Comparison of ENCODE assay signal across 28 mouse cellular contexts in genomic region chr13:40847898-40848297, GRCm38 (mm10). TPM values are rescaled to one million over a fixed set of nuclear protein-coding genes. Genes with fewer than 3 reads are reported as not detected.
DNase-seq lines count a peak whose midpoint lies in the region; ATAC-seq lines count a peak whose summit lies in the region.
"Had no signal": no experiment of that assay in that cellular context is flagged by ENCODE, and none has a peak within 500 bp of the region (broad histone marks: within the 10 kb centered on the region; RNA-seq: fewer than 3 reads in every experiment).

No protein-coding gene starts in this region.

- no peak overlapping the region for H3K9ac ChIP-seq in liver, embryonic 16.5 days (ENCODE audit: low read depth, low read length)
- no peak overlapping the region for H3K9ac ChIP-seq in liver, embryonic 11.5 days (ENCODE audit: low read depth, low read length)
- H3K9ac ChIP-seq: forebrain, embryonic 13.5 days; hindbrain, embryonic 15.5 days; kidney, embryonic 15.5 days; liver, embryonic 13.5 days; lung, embryonic 14.5 days; neural tube, embryonic 12.5 days had no signal

- intact Hi-C loops in left cerebral cortex, postnatal 25 days (cut with DNase I) = no loop called here

- no peak overlapping the region for H3K4me3 ChIP-seq in liver, embryonic 16.5 days (ENCODE audit: low read depth, low read length)
- H3K4me3 ChIP-seq in liver, embryonic 11.5 days (ENCODE audit: low read depth, low read length) = no peak overlapping the region
- H3K4me3 ChIP-seq: forebrain, embryonic 13.5 days; gastrocnemius, adult 2 months; heart, embryonic 10.5 days; hindbrain, embryonic 15.5 days; kidney, embryonic 15.5 days; liver, embryonic 13.5 days; myocyte; neural tube, embryonic 12.5 days had no signal

- H3K27me3 ChIP-seq in liver, embryonic 16.5 days (ENCODE audit: control insufficient read depth, insufficient read depth, low read depth, low read length) = no peaks in the 10 kb centered on the region
- no peaks in the 10 kb centered on the region for H3K27me3 ChIP-seq in liver, embryonic 11.5 days (replicated peaks; ENCODE audit: control insufficient read depth, insufficient read depth, low read length)
- H3K27me3 ChIP-seq: hindbrain, embryonic 15.5 days; kidney, embryonic 15.5 days; liver, embryonic 13.5 days; neural tube, embryonic 12.5 days; Patski had no signal

- no peaks in the 10 kb centered on the region for H3K9me3 ChIP-seq in liver, embryonic 16.5 days (replicated peaks; ENCODE audit: control insufficient read depth, low read length)
- H3K9me3 ChIP-seq in liver, embryonic 11.5 days (ENCODE audit: control insufficient read depth, low read length) = no peaks in the 10 kb centered on the region
- H3K9me3 ChIP-seq: forebrain, embryonic 13.5 days; heart, embryonic 10.5 days; hindbrain, embryonic 15.5 days; kidney, embryonic 15.5 days; liver, embryonic 13.5 days; neural tube, embryonic 12.5 days had no signal

- no peak overlapping the region for H3K4me2 ChIP-seq in liver, embryonic 16.5 days (ENCODE audit: low read depth, low read length)
- no peak overlapping the region for H3K4me2 ChIP-seq in liver, embryonic 11.5 days
- H3K4me2 ChIP-seq: forebrain, embryonic 13.5 days; hindbrain, embryonic 15.5 days; kidney, embryonic 15.5 days; liver, embryonic 13.5 days; lung, embryonic 14.5 days; midbrain, embryonic 11.5 days; neural tube, embryonic 12.5 days had no signal

- DNase-seq in frontal cortex, adult 2 months (ENCODE audit: extremely low spot score in 1 of 2, low spot score in 1 of 2) = no peak
- DNase-seq in liver, embryonic 11.5 days (ENCODE audit: low spot score) = no peak
- DNase-seq in left cerebral cortex, postnatal 25 days (ENCODE audit: low spot score in 2 of 2) = no peak
- no peak for DNase-seq in gastrocnemius, adult 8-10 months (ENCODE audit: low spot score in 2 of 2)
- DNase-seq: cerebellum, adult 2 months; cerebellum, postnatal 25 days; gastrocnemius, adult 2 months; heart, postnatal 4 days; liver, embryonic 13.5 days; lung, embryonic 14.5 days; lung, postnatal 14 days; right cerebral cortex, adult 18-20 months; thymus, adult 18-20 months; thymus, postnatal 25 days had no signal

- H3K4me1 ChIP-seq in liver, embryonic 16.5 days (ENCODE audit: control insufficient read depth, low read depth, low read length) = no peaks in the 10 kb centered on the region
- no peaks in the 10 kb centered on the region for H3K4me1 ChIP-seq in liver, embryonic 11.5 days (replicated peaks; ENCODE audit: control insufficient read depth, insufficient read depth, low read length)
- H3K4me1 ChIP-seq: forebrain, embryonic 13.5 days; heart, embryonic 10.5 days; hindbrain, embryonic 15.5 days; neural tube, embryonic 12.5 days had no signal

- WGBS in liver, embryonic 16.5 days (ENCODE audit: insufficient replicate concordance) = 14% methylated on average over 4 of the region's 4 CpGs
- WGBS in liver, embryonic 11.5 days = 43% methylated on average over 4 of the region's 4 CpGs

- ATAC-seq in frontal cortex, adult (ENCODE audit: low TSS enrichment) = peak; percentile 50; the same call in 1 of the 2 replicates
- ATAC-seq in liver, embryonic 16.5 days (ENCODE audit: low read depth) = 0 out of 2 replicates have a peak, but pooled peaks have one; percentile 30
- ATAC-seq in liver, embryonic 11.5 days (replicated peaks; ENCODE audit: low FRiP score) = no peak
- peak; percentile 50 to 61 for ATAC-seq in hematopoietic stem cell, adult 5-6 weeks (replicated peaks in 1 of 2; ENCODE audit: insufficient read depth in 1 of 2, low FRiP score in 2 of 2, low TSS enrichment in 1 of 2, low read depth in 1 of 2, poor library complexity in 2 of 2, severe bottlenecking in 2 of 2)
- peak; percentile 69 for ATAC-seq in megakaryocyte-erythroid progenitor cell, adult 5-6 weeks (replicated peaks; ENCODE audit: low FRiP score, low TSS enrichment, poor library complexity, severe bottlenecking)
- ATAC-seq: forebrain, embryonic 13.5 days; midbrain, embryonic 16.5 days; Patski had no signal

- H3K36me3 ChIP-seq in liver, embryonic 16.5 days (ENCODE audit: control insufficient read depth, insufficient read depth) = no peaks in the 10 kb centered on the region
- no peaks in the 10 kb centered on the region for H3K36me3 ChIP-seq in liver, embryonic 11.5 days (ENCODE audit: control insufficient read depth, insufficient read depth, low read length)
- H3K36me3 ChIP-seq: heart, embryonic 10.5 days; hindbrain, embryonic 15.5 days; kidney, embryonic 15.5 days; liver, embryonic 13.5 days; neural tube, embryonic 12.5 days had no signal

- H3K27ac ChIP-seq in liver, embryonic 16.5 days (ENCODE audit: low read length) = no peak overlapping the region
- H3K27ac ChIP-seq in liver, embryonic 11.5 days (ENCODE audit: low read depth, low read length) = no peak overlapping the region
- H3K27ac ChIP-seq: forebrain, embryonic 13.5 days; gastrocnemius, adult 2 months; heart, embryonic 10.5 days; hindbrain, embryonic 15.5 days; kidney, embryonic 15.5 days; liver, embryonic 13.5 days; neural tube, embryonic 12.5 days; stomach, postnatal 0 days had no signal

RNA-seq across cellular contexts. Expression of gene Gcnt2, which starts 11.7 kb away (rescaled TPM):
- 8.0 and 8.9 TPM in 2 replicates for polyA plus RNA-seq in frontal cortex, adult 2 months (2012; rRNA removed)
- polyA plus RNA-seq in liver, embryonic 16.5 days (2015; fragmentation: Nextera tagmentation; extraction: Ambion mirVana) = 2.2 and 3.1 TPM in 2 replicates
- polyA plus RNA-seq in liver, embryonic 11.5 days (2014; fragmentation: Nextera tagmentation; extraction: Ambion mirVana) = 2.1 and 2.2 TPM in 2 replicates
- total RNA-seq in hematopoietic stem cell, adult 5-6 weeks (2017) = 202 and 210 TPM in 2 replicates
- 7.6 and 10.8 TPM in 2 replicates for total RNA-seq in megakaryocyte-erythroid progenitor cell, adult 5-6 weeks (2014; fragmentation: Nextera tagmentation)
- total RNA-seq in megakaryocyte-erythroid progenitor cell, adult 5-6 weeks (2017) = 6.3 and 23.7 TPM in 2 replicates
- total RNA-seq in left cerebral cortex, postnatal 25 days (2021) = 10 to 100 TPM; 17.3 to 17.7 TPM
- 10 to 100 TPM in 2 of 4 experiments, 1 to 10 TPM in 2; 7.2 to 13.5 (median 10.7) TPM for total RNA-seq in gastrocnemius, adult 8-10 months (2022)
